Mouse (Mus musculus) hindbrain, embryonic 12.5 days (tissue): ENCODE results near the gene Abcc3. TPM values are rescaled to one million over a fixed set of nuclear protein-coding genes. Genes with fewer than 3 reads are reported as not detected.
A peak's percentile ranks its signal among the peaks of the same experiment; 100 is the strongest.

Experiments used
- ATAC-seq: fragments of 200-750 bp; cut with Nextera tagmentation; 2 replicates; pipeline ENCODE4 v1.8.0; 2017; ENCODE audit warnings: moderate TSS enrichment; ENCODE audit not compliant: low FRiP score
- H3K27ac ChIP-seq: fragments of 300-500 bp; sonication (generic); 2 replicates; pipeline ENCODE4 v1.5.1; 2016; ENCODE audit warnings: mild to moderate bottlenecking
- H3K27me3 ChIP-seq: fragments of 300-500 bp; sonication (generic); 2 replicates; pipeline ENCODE4 v1.6.1; 2016; ENCODE audit warnings: mild to moderate bottlenecking
- H3K36me3 ChIP-seq: fragments of 300-500 bp; sonication (generic); 2 replicates; pipeline ENCODE4 v1.6.1; 2016; ENCODE audit warnings: mild to moderate bottlenecking
- H3K4me1 ChIP-seq: fragments of 300-500 bp; sonication (generic); 2 replicates; pipeline ENCODE4 v1.6.1; 2016
- H3K4me2 ChIP-seq: fragments of 300-500 bp; sonication (generic); replicated peaks from 2 replicates; pipeline ENCODE4 v1.6.1; 2016; ENCODE audit warnings: mild to moderate bottlenecking
- H3K4me3 ChIP-seq: fragments of 300-500 bp; sonication (generic); 2 replicates; pipeline ENCODE4 v1.5.1; 2016; ENCODE audit warnings: mild to moderate bottlenecking
- H3K9ac ChIP-seq: fragments of 300-500 bp; sonication (generic); 2 replicates; pipeline ENCODE4 v1.6.1; 2016; ENCODE audit warnings: mild to moderate bottlenecking, moderate library complexity
- H3K9me3 ChIP-seq: fragments of 300-500 bp; sonication (generic); replicated peaks from 2 replicates; pipeline ENCODE4 v1.6.1; 2016; ENCODE audit warnings: mild to moderate bottlenecking
- WGBS: fragments of 180-500 bp; shearing (Covaris S2); methylation state at CpG from one replicate; pipeline ENCODE4 v1.1.7; 2016; 5-methylcytosine and 5-hydroxymethylcytosine counted together
- polyA plus RNA-seq: library from polyadenylated mRNA; unstranded; fragments of >200 nt; fragmentation: Nextera tagmentation; extraction: Ambion mirVana; gene quantifications from 2 replicates; pipeline ENCODE4 v1.2.1, GENCODE M21; 2016

The Abcc3 gene
- polyA plus RNA-seq, 1 experiment from 2014 or later, result 0.81 TPM

DNA sequence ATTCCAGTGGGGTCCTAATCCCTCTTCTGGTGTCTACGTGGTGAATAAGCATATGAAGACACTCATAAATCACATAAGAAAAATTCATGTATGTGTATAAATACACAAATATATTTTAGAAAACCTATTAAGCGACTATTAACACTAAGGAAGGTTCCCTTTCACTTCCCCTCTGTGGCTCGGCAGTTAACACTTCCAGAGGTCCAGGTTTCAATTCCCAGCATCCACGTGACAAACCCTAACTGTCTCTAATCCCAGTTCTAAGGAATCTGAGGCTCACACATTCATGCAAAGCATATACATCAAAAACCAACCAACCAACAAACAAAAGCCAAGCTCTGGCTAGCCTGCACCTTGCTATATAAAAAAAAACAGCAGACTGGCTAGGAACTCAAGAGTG, 75.3 kb downstream of the Abcc3 start:
- ATAC-seq, result no peak
- 77% methylated on average over 4 of the region's 4 CpGs for WGBS
- H3K4me3 ChIP-seq, result no peak overlapping the region
- no peak overlapping the region for H3K27ac ChIP-seq
- H3K9me3 ChIP-seq, result no peaks in the 10 kb centered on the region
- H3K4me1 ChIP-seq, result peaks cover 48% of the 10 kb centered on the region
- H3K27me3 ChIP-seq, result no peaks in the 10 kb centered on the region
- no peaks in the 10 kb centered on the region for H3K36me3 ChIP-seq
- H3K4me2 ChIP-seq, result no peak overlapping the region
- no peak overlapping the region for H3K9ac ChIP-seq

DNA sequence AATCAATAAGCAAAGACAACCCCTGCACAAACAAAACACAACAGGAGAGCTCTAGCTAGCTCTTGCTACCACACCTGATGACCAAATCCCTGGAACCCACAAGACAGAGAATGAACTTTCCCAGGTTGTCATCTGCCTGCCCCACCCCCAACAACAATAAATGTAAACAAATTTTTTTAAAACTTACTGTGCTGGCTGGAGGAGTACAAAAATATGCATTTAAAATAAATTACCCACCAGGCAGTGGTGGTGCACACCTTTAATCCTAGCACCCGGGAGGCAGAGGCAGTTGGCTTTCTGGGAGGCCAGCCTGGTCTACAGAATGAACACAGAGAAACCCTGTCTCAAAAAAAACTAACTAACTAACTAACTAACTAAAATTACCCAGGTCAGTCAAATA, 75.8 kb downstream of the Abcc3 start:
- WGBS, result 97% methylated on average over 1 of the region's 1 CpGs
- Histone ChIP-seq H3K4me1 (peaks cover 45% of the 10 kb centered on the region), H3K36me3 (no peaks in the 10 kb centered on the region), H3K9me3 (no peaks in the 10 kb centered on the region), H3K4me2 (no peak overlapping the region), H3K27me3 (no peaks in the 10 kb centered on the region), H3K27ac (no peak overlapping the region), H3K9ac (no peak overlapping the region), H3K4me3 (no peak overlapping the region)
- no peak for ATAC-seq

DNA sequence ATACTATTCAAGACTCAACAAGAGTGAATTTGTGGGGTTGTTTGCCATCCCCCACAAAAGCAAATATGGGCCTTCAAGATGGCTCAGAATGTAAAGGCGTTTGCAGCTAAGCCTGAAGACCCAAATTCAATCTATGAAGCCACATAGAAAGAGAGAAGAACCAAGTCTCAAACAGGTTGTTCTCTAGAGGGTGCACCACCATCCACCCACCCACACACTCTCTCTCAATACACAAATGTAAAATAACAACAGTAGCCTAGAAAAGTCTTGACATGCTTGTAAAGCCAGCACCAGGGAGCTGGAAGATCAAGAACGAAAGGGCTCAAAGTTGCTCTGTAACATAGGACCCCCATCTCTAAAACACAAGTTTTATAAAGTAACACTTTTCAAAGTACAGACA, 76.3 kb downstream of the Abcc3 start:
- Histone ChIP-seq H3K9ac (no peak overlapping the region), H3K27me3 (no peaks in the 10 kb centered on the region), H3K4me3 (no peak overlapping the region), H3K9me3 (no peaks in the 10 kb centered on the region), H3K4me1 (peaks cover 45% of the 10 kb centered on the region), H3K4me2 (no peak overlapping the region), H3K27ac (no peak overlapping the region), H3K36me3 (no peaks in the 10 kb centered on the region)
- ATAC-seq, result no peak
- WGBS, result 85% methylated on average over 2 of the region's 2 CpGs

DNA sequence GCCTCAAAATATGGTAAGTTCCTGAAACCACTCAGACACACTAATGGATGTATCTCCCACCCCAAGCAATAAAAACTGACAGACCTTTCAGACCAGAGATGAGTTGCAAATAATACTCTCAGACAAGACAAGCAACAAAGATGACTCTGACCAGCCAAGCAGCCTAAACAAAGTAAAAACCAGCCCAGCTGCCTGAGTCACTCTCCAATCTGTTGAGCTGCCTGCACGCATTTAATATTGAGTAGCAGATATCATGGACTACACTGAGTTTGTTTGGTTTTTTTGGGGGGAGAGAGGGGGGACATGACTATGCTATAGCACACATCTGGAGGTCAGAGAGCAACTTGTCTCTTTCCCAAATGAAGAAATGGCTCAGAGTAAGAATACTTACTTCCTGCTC, 77.5 kb downstream of the Abcc3 start:
- no peak overlapping the region for H3K9ac ChIP-seq
- WGBS, result 83% methylated on average over 1 of the region's 1 CpGs

DNA sequence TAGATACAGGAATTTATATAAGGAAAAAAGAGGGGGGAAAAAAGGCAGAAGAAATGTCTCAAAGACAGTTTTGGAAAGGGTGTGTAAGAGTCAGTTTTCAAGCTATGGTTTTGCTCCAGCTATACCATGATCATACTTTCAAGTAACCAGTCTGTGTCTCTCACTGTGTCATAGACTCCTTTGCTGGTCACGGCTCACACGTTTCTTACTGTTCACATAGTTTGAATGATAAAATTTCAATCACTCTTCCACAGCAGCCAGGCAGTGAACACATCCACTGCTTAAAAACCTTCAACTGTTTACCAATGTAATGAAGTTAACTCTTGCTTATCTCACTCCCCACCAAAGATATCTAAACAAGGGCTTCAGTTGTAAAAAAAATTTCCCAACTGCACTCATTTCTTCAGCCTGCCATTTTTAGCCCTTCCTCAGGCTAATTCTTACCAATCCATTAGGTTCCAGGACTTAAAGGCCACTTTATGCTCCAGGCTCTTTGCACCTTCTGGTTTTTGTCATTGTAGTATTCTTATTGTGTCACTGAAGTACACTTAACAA, 78.6 kb downstream of the Abcc3 start:
- no peak for ATAC-seq
- Histone ChIP-seq H3K4me1 (peaks cover 33% of the 10 kb centered on the region), H3K9me3 (no peaks in the 10 kb centered on the region), H3K27ac (no peak overlapping the region), H3K27me3 (no peaks in the 10 kb centered on the region), H3K9ac (no peak overlapping the region), H3K4me2 (no peak overlapping the region), H3K36me3 (no peaks in the 10 kb centered on the region), H3K4me3 (no peak overlapping the region)
- 84% methylated on average over 2 of the region's 2 CpGs for WGBS

More for the DNA sequence above, 77.5 kb downstream of the Abcc3 start:
- no peak overlapping the region for H3K27ac ChIP-seq
- H3K4me3 ChIP-seq, result no peak overlapping the region
- no peak overlapping the region for H3K4me2 ChIP-seq
- no peaks in the 10 kb centered on the region for H3K9me3 ChIP-seq
- H3K36me3 ChIP-seq, result no peaks in the 10 kb centered on the region
- H3K27me3 ChIP-seq, result no peaks in the 10 kb centered on the region
- H3K4me1 ChIP-seq, result peaks cover 44% of the 10 kb centered on the region
- ATAC-seq, result no peak

DNA sequence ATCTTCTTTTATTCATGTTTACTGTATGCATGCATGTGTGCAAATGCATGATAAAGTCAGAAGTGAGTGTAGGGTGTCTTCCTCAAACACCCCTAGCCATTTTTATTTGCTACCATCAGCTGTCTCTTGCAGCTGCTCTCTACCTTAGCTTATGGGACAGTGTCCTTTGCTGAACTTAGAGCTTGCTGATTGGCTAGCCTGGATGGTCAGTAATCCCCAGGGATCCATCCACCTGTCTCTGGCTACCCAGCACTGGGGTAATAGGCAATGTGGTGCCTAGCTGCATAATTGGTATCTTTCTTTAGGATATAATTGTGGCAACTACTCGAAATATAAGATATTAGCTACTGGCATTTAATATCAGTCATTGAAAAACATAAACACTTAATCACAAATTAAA, 80.1 kb downstream of the Abcc3 start:
- Histone ChIP-seq H3K9ac (no peak overlapping the region), H3K4me2 (no peak overlapping the region), H3K27ac (no peak overlapping the region), H3K9me3 (no peaks in the 10 kb centered on the region), H3K27me3 (no peaks in the 10 kb centered on the region), H3K4me1 (peaks cover 31% of the 10 kb centered on the region), H3K36me3 (peaks cover 6% of the 10 kb centered on the region; the same call in 1 of the 2 replicates), H3K4me3 (no peak overlapping the region)
- 77% methylated on average over 1 of the region's 1 CpGs for WGBS
- ATAC-seq, result no peak

DNA sequence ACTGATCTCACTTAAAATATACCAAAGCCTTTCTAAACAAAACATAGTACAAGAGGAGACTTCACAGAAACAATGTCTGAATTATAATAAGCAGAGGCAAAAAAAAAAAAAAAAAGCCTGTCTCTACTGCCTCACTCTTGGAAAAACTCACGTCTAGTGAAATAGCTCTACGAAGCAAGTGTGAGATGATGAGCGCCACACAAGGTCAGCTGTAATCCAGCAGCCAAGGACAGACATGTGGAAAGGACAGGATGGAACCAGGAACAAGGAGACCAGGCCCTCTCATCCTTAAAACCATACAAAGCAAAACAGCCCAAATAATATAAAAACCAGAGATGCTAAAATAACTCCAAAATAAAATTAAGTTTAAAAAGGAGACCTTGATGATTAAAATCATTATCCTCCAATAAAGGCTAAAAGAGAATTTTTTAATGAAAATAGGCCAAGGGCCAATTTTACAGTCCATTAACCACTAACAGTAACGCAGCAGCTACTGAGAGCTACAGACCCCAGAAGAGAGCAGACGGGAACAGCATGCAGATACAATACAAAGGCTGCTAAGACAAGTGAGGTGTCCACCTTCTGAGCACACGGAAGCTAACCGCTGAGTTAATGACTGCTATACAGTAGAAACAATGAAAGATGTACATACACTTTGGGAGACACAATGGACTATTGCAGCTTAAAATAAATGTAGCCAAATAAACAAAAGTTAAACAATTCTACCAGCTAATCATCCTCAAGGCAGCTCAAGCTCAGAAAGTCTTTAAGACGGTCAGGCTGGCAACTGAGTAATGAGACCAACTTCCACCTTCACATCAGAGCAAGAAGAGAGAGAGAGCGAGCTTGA, 97.6 kb downstream of the Abcc3 start:
- H3K9me3 ChIP-seq, result no peaks in the 10 kb centered on the region
- ATAC-seq, result no peak
- no peaks in the 10 kb centered on the region for H3K27me3 ChIP-seq
- H3K9ac ChIP-seq, result no peak overlapping the region
- H3K36me3 ChIP-seq, result peaks cover 85% of the 10 kb centered on the region
- H3K4me1 ChIP-seq, result no peaks in the 10 kb centered on the region
- peak overlapping the region; percentile 41; the same call in 1 of the 2 replicates for H3K27ac ChIP-seq
- WGBS, result 64% methylated on average over 9 of the region's 9 CpGs
- H3K4me3 ChIP-seq, result no peak overlapping the region
- H3K4me2 ChIP-seq, result no peak overlapping the region

Other genes starting within 250 kb of the Abcc3 start
- gene Tob1, start 181.5 kb downstream of the Abcc3 start, polyA plus RNA-seq, result 41.7 and 46.8 TPM in 2 replicates
- 6.8 and 9.1 TPM in 2 replicates for gene Wfikkn2, start 147.0 kb downstream of the Abcc3 start, polyA plus RNA-seq
- 0.31 and 0.48 TPM in 2 replicates for gene Gm21885, start 111.1 kb downstream of the Abcc3 start, polyA plus RNA-seq
- gene Luc7l3, start 71.0 kb downstream of the Abcc3 start, polyA plus RNA-seq, result 153 and 167 TPM in 2 replicates
- gene Ankrd40, start 65.0 kb downstream of the Abcc3 start, polyA plus RNA-seq, result 27.3 and 28.7 TPM in 2 replicates
- gene Cacna1g, start 81.2 kb upstream of the Abcc3 start, polyA plus RNA-seq, result 19.1 and 21.4 TPM in 2 replicates
- 0.08 TPM in 1 of 2 replicates, not detected in the other for gene Spata20, start 93.2 kb upstream of the Abcc3 start, polyA plus RNA-seq
- 1.7 and 2.5 TPM in 2 replicates for gene Epn3, start 107.0 kb upstream of the Abcc3 start, polyA plus RNA-seq
- 4.2 and 5.2 TPM in 2 replicates for gene Mycbpap, start 128.7 kb upstream of the Abcc3 start, polyA plus RNA-seq
- gene Rsad1, start 156.3 kb upstream of the Abcc3 start, polyA plus RNA-seq, result 3.4 and 4.6 TPM in 2 replicates
- gene Chad, start 172.1 kb upstream of the Abcc3 start, polyA plus RNA-seq, result 0.98 and 1.5 TPM in 2 replicates
- 3.3 and 3.5 TPM in 2 replicates for gene Acsf2, start 208.9 kb upstream of the Abcc3 start, polyA plus RNA-seq
- gene Lrrc59, start 236.8 kb upstream of the Abcc3 start, polyA plus RNA-seq, result 208 and 212 TPM in 2 replicates